Mouse (Mus musculus): ENCODE measurements around the gene Cd69.

The Cd69 gene

GRCm38 (mm10) chr6:129275220-129275619 lies at the start of gene Cd69:
Cd69 (minus strand) TSS chr6:129275436.
- DNase-seq (ENCODE audit: low spot score in 2 of 2): no peak

GRCm38 (mm10) chr6:129319331-129319730 lies 44.1 kb upstream of the Cd69 start:
- DNase-seq (ENCODE audit: low spot score in 2 of 2): no peak

- no peak for DNase-seq (ENCODE audit: low spot score in 2 of 2)
These were observed 43.2 kb upstream of the Cd69 start for GRCm38 (mm10) chr6:129318395-129318794.

GRCm38 (mm10) chr6:129316463-129316862 lies 41.2 kb upstream of the Cd69 start:
- DNase-seq (ENCODE audit: low spot score in 2 of 2): no peak

- DNase-seq (ENCODE audit: low spot score in 2 of 2): no peak
These were observed 40.5 kb upstream of the Cd69 start for GRCm38 (mm10) chr6:129315698-129316097.

- DNase-seq (ENCODE audit: low spot score in 2 of 2): no peak
These were observed 39.5 kb upstream of the Cd69 start for GRCm38 (mm10) chr6:129314655-129315168.

- DNase-seq (ENCODE audit: low spot score in 2 of 2): no peak
These were observed 37.3 kb upstream of the Cd69 start for GRCm38 (mm10) chr6:129312499-129312898.

- no peak for DNase-seq (ENCODE audit: low spot score in 2 of 2)
These were observed 28.9 kb upstream of the Cd69 start for GRCm38 (mm10) chr6:129304180-129304579.

GRCm38 (mm10) chr6:129288708-129289107 lies 13.5 kb upstream of the Cd69 start:
- DNase-seq (ENCODE audit: low spot score in 2 of 2): no peak

GRCm38 (mm10) chr6:129284384-129285104 lies 9.3 kb upstream of the Cd69 start:
- no peak for DNase-seq (ENCODE audit: low spot score in 2 of 2)

GRCm38 (mm10) chr6:129283271-129283670 lies 8.0 kb upstream of the Cd69 start:
- DNase-seq (ENCODE audit: low spot score in 2 of 2): no peak

GRCm38 (mm10) chr6:129276483-129276882 lies 1.2 kb upstream of the Cd69 start:
- no peak for DNase-seq (ENCODE audit: low spot score in 2 of 2)

GRCm38 (mm10) chr6:129275624-129276203 lies 478 bp upstream of the Cd69 start:
- no peak for DNase-seq (ENCODE audit: low spot score in 2 of 2)

GRCm38 (mm10) chr6:129274476-129274875 lies 760 bp downstream of the Cd69 start:
- no peak for DNase-seq (ENCODE audit: low spot score in 2 of 2)

GRCm38 (mm10) chr6:129273662-129274061 lies 1.6 kb downstream of the Cd69 start:
- DNase-seq (ENCODE audit: low spot score in 2 of 2): no peak

GRCm38 (mm10) chr6:129266438-129267022 lies 8.7 kb downstream of the Cd69 start:
- DNase-seq (ENCODE audit: low spot score in 2 of 2): no peak

GRCm38 (mm10) chr6:129265821-129266220 lies 9.4 kb downstream of the Cd69 start:
- no peak for DNase-seq (ENCODE audit: low spot score in 2 of 2)

- DNase-seq (ENCODE audit: low spot score in 2 of 2): no peak
These were observed 14.3 kb downstream of the Cd69 start for GRCm38 (mm10) chr6:129260940-129261339.

GRCm38 (mm10) chr6:129260034-129260433 lies 15.2 kb downstream of the Cd69 start:
- no peak for DNase-seq (ENCODE audit: low spot score in 2 of 2)

- no peak for DNase-seq (ENCODE audit: low spot score in 2 of 2)
These were observed 19.2 kb downstream of the Cd69 start for GRCm38 (mm10) chr6:129256018-129256417.

- DNase-seq (ENCODE audit: low spot score in 2 of 2): no peak
These were observed 20.2 kb downstream of the Cd69 start for GRCm38 (mm10) chr6:129254949-129255602.

GRCm38 (mm10) chr6:129254314-129254713 lies 20.9 kb downstream of the Cd69 start:
- DNase-seq (ENCODE audit: low spot score in 2 of 2): no peak
